Mouse (Mus musculus): Measurements from ENCODE around the gene Spns2. TPM values are rescaled to one million over a fixed set of nuclear protein-coding genes. Genes with fewer than 3 reads are reported as not detected.

The Spns2 gene
- polyA plus RNA-seq, 1 experiment from 2014 or later: 3.0 TPM

GRCm38 (mm10) chr11:72415155-72415554 lies 74.5 kb downstream of the Spns2 start:
- Histone ChIP-seq H3K27ac (ENCODE audit: low read length) (no peak overlapping the region), H3K9ac (replicated peaks; ENCODE audit: low read depth, low read length) (no peak overlapping the region), H3K27me3 (ENCODE audit: control insufficient read depth, insufficient read depth, low read length) (no peaks in the 10 kb centered on the region), H3K4me3 (ENCODE audit: low read depth, low read length) (no peak overlapping the region), H3K4me2 (replicated peaks; ENCODE audit: low read depth, low read length) (no peak overlapping the region), H3K36me3 (ENCODE audit: control insufficient read depth, insufficient read depth, low read length) (no peaks in the 10 kb centered on the region), H3K9me3 (ENCODE audit: control insufficient read depth, low read depth, low read length) (no peaks in the 10 kb centered on the region), H3K4me1 (ENCODE audit: control insufficient read depth, insufficient read depth, low read length) (no peaks in the 10 kb centered on the region; the same call in 1 of the 2 replicates)
- no peak for ATAC-seq (ENCODE audit: insufficient number of reproducible peaks, insufficient read depth, low FRiP score, low read depth)
- 61% methylated on average over 8 of the region's 8 CpGs for WGBS

- Histone ChIP-seq H3K27ac (ENCODE audit: low read length) (no peak overlapping the region), H3K4me2 (replicated peaks; ENCODE audit: low read depth, low read length) (no peak overlapping the region), H3K4me3 (ENCODE audit: low read depth, low read length) (no peak overlapping the region), H3K9me3 (ENCODE audit: control insufficient read depth, low read depth, low read length) (no peaks in the 10 kb centered on the region), H3K27me3 (ENCODE audit: control insufficient read depth, insufficient read depth, low read length) (no peaks in the 10 kb centered on the region), H3K9ac (replicated peaks; ENCODE audit: low read depth, low read length) (no peak overlapping the region), H3K4me1 (ENCODE audit: control insufficient read depth, insufficient read depth, low read length) (peaks cover 14% of the 10 kb centered on the region), H3K36me3 (ENCODE audit: control insufficient read depth, insufficient read depth, low read length) (no peaks in the 10 kb centered on the region)
- ATAC-seq (ENCODE audit: insufficient number of reproducible peaks, insufficient read depth, low FRiP score, low read depth): no peak
- WGBS: 46% methylated on average over 5 of the region's 5 CpGs
Measured at GRCm38 (mm10) chr11:72413601-72414190, 76.0 kb downstream of the Spns2 start.

GRCm38 (mm10) chr11:72413016-72413415 lies 76.7 kb downstream of the Spns2 start:
- no peak for ATAC-seq (ENCODE audit: insufficient number of reproducible peaks, insufficient read depth, low FRiP score, low read depth)
- Histone ChIP-seq H3K4me2 (replicated peaks; ENCODE audit: low read depth, low read length) (no peak overlapping the region), H3K27ac (ENCODE audit: low read length) (no peak overlapping the region), H3K9ac (replicated peaks; ENCODE audit: low read depth, low read length) (no peak overlapping the region), H3K27me3 (ENCODE audit: control insufficient read depth, insufficient read depth, low read length) (no peaks in the 10 kb centered on the region), H3K4me3 (ENCODE audit: low read depth, low read length) (no peak overlapping the region), H3K9me3 (ENCODE audit: control insufficient read depth, low read depth, low read length) (no peaks in the 10 kb centered on the region), H3K36me3 (ENCODE audit: control insufficient read depth, insufficient read depth, low read length) (no peaks in the 10 kb centered on the region), H3K4me1 (ENCODE audit: control insufficient read depth, insufficient read depth, low read length) (peaks cover 19% of the 10 kb centered on the region)
- 60% methylated on average over 7 of the region's 7 CpGs for WGBS

- WGBS: 20% methylated on average over 9 of the region's 9 CpGs
- ATAC-seq (ENCODE audit: insufficient number of reproducible peaks, insufficient read depth, low FRiP score, low read depth): peak; percentile 3; the same call in 1 of the 2 replicates
- Histone ChIP-seq H3K27me3 (ENCODE audit: control insufficient read depth, insufficient read depth, low read length) (no peaks in the 10 kb centered on the region), H3K27ac (ENCODE audit: low read length) (no peak overlapping the region; the same call in 1 of the 2 replicates), H3K4me2 (replicated peaks; ENCODE audit: low read depth, low read length) (peak overlapping the region; percentile 89), H3K4me1 (ENCODE audit: control insufficient read depth, insufficient read depth, low read length) (peaks cover 22% of the 10 kb centered on the region), H3K9me3 (ENCODE audit: control insufficient read depth, low read depth, low read length) (no peaks in the 10 kb centered on the region), H3K9ac (replicated peaks; ENCODE audit: low read depth, low read length) (no peak overlapping the region), H3K36me3 (ENCODE audit: control insufficient read depth, insufficient read depth, low read length) (no peaks in the 10 kb centered on the region), H3K4me3 (ENCODE audit: low read depth, low read length) (peak overlapping the region; percentile 71)
Measured at GRCm38 (mm10) chr11:72411945-72412344, 77.8 kb downstream of the Spns2 start.

GRCm38 (mm10) chr11:72411093-72411921 lies 78.4 kb downstream of the Spns2 start, which contains the start of gene Smtnl2:
TSS of gene Smtnl2 (minus strand) at chr11:72411713.
- Histone ChIP-seq H3K27ac (ENCODE audit: low read length) (peak within 1 kb of the TSS; percentile 78; the same call in 1 of the 2 replicates), H3K9me3 (ENCODE audit: control insufficient read depth, low read depth, low read length) (no peaks in the 10 kb centered on the region), H3K9ac (replicated peaks; ENCODE audit: low read depth, low read length) (peak within 1 kb of the TSS; percentile 81), H3K4me3 (ENCODE audit: low read depth, low read length) (peak within 1 kb of the TSS; percentile 71), H3K27me3 (ENCODE audit: control insufficient read depth, insufficient read depth, low read length) (no peaks in the 10 kb centered on the region), H3K4me2 (replicated peaks; ENCODE audit: low read depth, low read length) (peak within 1 kb of the TSS; percentile 89), H3K4me1 (ENCODE audit: control insufficient read depth, insufficient read depth, low read length) (peaks cover 26% of the 10 kb centered on the region), H3K36me3 (ENCODE audit: control insufficient read depth, insufficient read depth, low read length) (no peaks in the 10 kb centered on the region)
- WGBS: under 1% methylated on average over 83 of the region's 86 CpGs
- ATAC-seq (ENCODE audit: insufficient number of reproducible peaks, insufficient read depth, low FRiP score, low read depth): peak; percentile 94

- Histone ChIP-seq H3K36me3 (ENCODE audit: control insufficient read depth, insufficient read depth, low read length) (no peaks in the 10 kb centered on the region), H3K9ac (replicated peaks; ENCODE audit: low read depth, low read length) (0 out of 2 replicates have a peak overlapping the region, but pooled peaks have one; percentile 2), H3K27ac (ENCODE audit: low read length) (peak overlapping the region; percentile 78; the same call in 1 of the 2 replicates), H3K9me3 (ENCODE audit: control insufficient read depth, low read depth, low read length) (no peaks in the 10 kb centered on the region), H3K4me2 (replicated peaks; ENCODE audit: low read depth, low read length) (peak overlapping the region; percentile 89), H3K4me3 (ENCODE audit: low read depth, low read length) (peak overlapping the region; percentile 71), H3K27me3 (ENCODE audit: control insufficient read depth, insufficient read depth, low read length) (no peaks in the 10 kb centered on the region), H3K4me1 (ENCODE audit: control insufficient read depth, insufficient read depth, low read length) (peaks cover 30% of the 10 kb centered on the region)
- no peak for ATAC-seq (ENCODE audit: insufficient number of reproducible peaks, insufficient read depth, low FRiP score, low read depth)
- 3% methylated on average over 25 of the region's 25 CpGs for WGBS
Measured at GRCm38 (mm10) chr11:72410521-72411092, 79.1 kb downstream of the Spns2 start.

- H3K27ac ChIP-seq (ENCODE audit: low read length): no peak overlapping the region
- WGBS: 67% methylated on average over 12 of the region's 12 CpGs
- 0 out of 2 replicates have a peak overlapping the region, but pooled peaks have one; percentile 2 for H3K9ac ChIP-seq (replicated peaks; ENCODE audit: low read depth, low read length)
- H3K9me3 ChIP-seq (ENCODE audit: control insufficient read depth, low read depth, low read length): no peaks in the 10 kb centered on the region
- peaks cover 30% of the 10 kb centered on the region for H3K4me1 ChIP-seq (ENCODE audit: control insufficient read depth, insufficient read depth, low read length)
- H3K4me3 ChIP-seq (ENCODE audit: low read depth, low read length): peak overlapping the region; percentile 71
- H3K36me3 ChIP-seq (ENCODE audit: control insufficient read depth, insufficient read depth, low read length): no peaks in the 10 kb centered on the region
- peak overlapping the region; percentile 89 for H3K4me2 ChIP-seq (replicated peaks; ENCODE audit: low read depth, low read length)
- no peaks in the 10 kb centered on the region for H3K27me3 ChIP-seq (ENCODE audit: control insufficient read depth, insufficient read depth, low read length)
- ATAC-seq (ENCODE audit: insufficient number of reproducible peaks, insufficient read depth, low FRiP score, low read depth): no peak
Measured at GRCm38 (mm10) chr11:72409649-72410385, 79.9 kb downstream of the Spns2 start.
